Mouse (Mus musculus): ENCODE measurements around the gene Tcap. TPM values are rescaled to one million over a fixed set of nuclear protein-coding genes. Genes with fewer than 3 reads are reported as not detected.

Tcap gene
- total and polyA plus RNA-seq, 3 experiments = 1,095 to 3,136 (median 1,827) TPM

GRCm38 (mm10) chr11:98352272-98352990, 31.2 kb upstream of the Tcap start:
- intact Hi-C loops (cut with DNase I) = no loop called here
- H3K79me2 ChIP-seq (replicated peaks; ENCODE audit: control insufficient read depth, insufficient read depth, low read length) = no peaks in the 10 kb centered on the region
- no peak overlapping the region for H3K4me3 ChIP-seq
- WGBS = 77% methylated on average over 18 of the region's 18 CpGs
- H3K36me3 ChIP-seq (ENCODE audit: control insufficient read depth, insufficient read depth, low read length) = no peaks in the 10 kb centered on the region
- peaks cover 8% of the 10 kb centered on the region for H3K27me3 ChIP-seq (ENCODE audit: control insufficient read depth, insufficient read depth, low read length)
- TF ChIP-seq EP300 (IDR thresholded peaks at IDR 0.05; ENCODE audit: insufficient read depth, low read depth, low read length) = no peak
- TF ChIP-seq POLR2A (IDR thresholded peaks at IDR 0.05; ENCODE audit: insufficient read depth, low read depth, low read length) = no peak
- no peak for TF ChIP-seq CTCF (IDR thresholded peaks at IDR 0.05)
- no peak for DNase-seq
- H3K9ac ChIP-seq (ENCODE audit: low read depth, low read length) = no peak overlapping the region
- H3K27ac ChIP-seq = no peak overlapping the region
- peaks cover 2% of the 10 kb centered on the region; the same call in 1 of the 2 replicates for H3K4me1 ChIP-seq (ENCODE audit: control insufficient read depth, insufficient read depth, low read length)

- Histone ChIP-seq H3K79me2 (replicated peaks; ENCODE audit: control insufficient read depth, insufficient read depth, low read length) (no peaks in the 10 kb centered on the region), H3K27me3 (ENCODE audit: control insufficient read depth, insufficient read depth, low read length) (peaks cover 3% of the 10 kb centered on the region)
- 54% methylated on average over 8 of the region's 8 CpGs for WGBS
Observed at GRCm38 (mm10) chr11:98353651-98354211, 29.9 kb upstream of the Tcap start.

GRCm38 (mm10) chr11:98354445-98354844, 29.2 kb upstream of the Tcap start:
- Histone ChIP-seq H3K36me3 (ENCODE audit: control insufficient read depth, insufficient read depth, low read length) (no peaks in the 10 kb centered on the region), H3K4me3 (no peak overlapping the region), H3K27ac (no peak overlapping the region), H3K9ac (ENCODE audit: low read depth, low read length) (no peak overlapping the region), H3K79me2 (replicated peaks; ENCODE audit: control insufficient read depth, insufficient read depth, low read length) (no peaks in the 10 kb centered on the region), H3K4me1 (ENCODE audit: control insufficient read depth, insufficient read depth, low read length) (peaks cover 9% of the 10 kb centered on the region), H3K27me3 (ENCODE audit: control insufficient read depth, insufficient read depth, low read length) (no peaks in the 10 kb centered on the region)
- TF ChIP-seq CTCF (IDR thresholded peaks at IDR 0.05) (no peak), POLR2A (IDR thresholded peaks at IDR 0.05; ENCODE audit: insufficient read depth, low read depth, low read length) (no peak), EP300 (IDR thresholded peaks at IDR 0.05; ENCODE audit: insufficient read depth, low read depth, low read length) (no peak)
- DNase-seq = no peak
- WGBS = 76% methylated on average over 14 of the region's 14 CpGs
- intact Hi-C loops (cut with DNase I) = no loop called here

More at GRCm38 (mm10) chr11:98353651-98354211, 29.9 kb upstream of the Tcap start:
- no peaks in the 10 kb centered on the region for H3K36me3 ChIP-seq (ENCODE audit: control insufficient read depth, insufficient read depth, low read length)
- intact Hi-C loops (cut with DNase I) = no loop called here
- peaks cover 4% of the 10 kb centered on the region for H3K4me1 ChIP-seq (ENCODE audit: control insufficient read depth, insufficient read depth, low read length)
- no peak overlapping the region for H3K4me3 ChIP-seq
- no peak overlapping the region for H3K9ac ChIP-seq (ENCODE audit: low read depth, low read length)
- no peak overlapping the region for H3K27ac ChIP-seq
- no peak for DNase-seq
- TF ChIP-seq CTCF (IDR thresholded peaks at IDR 0.05) (no peak), POLR2A (IDR thresholded peaks at IDR 0.05; ENCODE audit: insufficient read depth, low read depth, low read length) (no peak), EP300 (IDR thresholded peaks at IDR 0.05; ENCODE audit: insufficient read depth, low read depth, low read length) (no peak)

GRCm38 (mm10) chr11:98355732-98356299, 27.8 kb upstream of the Tcap start:
- TF ChIP-seq CTCF (IDR thresholded peaks at IDR 0.05) = peak; percentile 93
- TF ChIP-seq POLR2A (IDR thresholded peaks at IDR 0.05; ENCODE audit: insufficient read depth, low read depth, low read length) = no peak
- 10% methylated on average over 6 of the region's 6 CpGs for WGBS
- Histone ChIP-seq H3K27ac (no peak overlapping the region), H3K79me2 (replicated peaks; ENCODE audit: control insufficient read depth, insufficient read depth, low read length) (no peaks in the 10 kb centered on the region), H3K27me3 (ENCODE audit: control insufficient read depth, insufficient read depth, low read length) (no peaks in the 10 kb centered on the region), H3K4me3 (no peak overlapping the region), H3K9ac (ENCODE audit: low read depth, low read length) (no peak overlapping the region), H3K36me3 (ENCODE audit: control insufficient read depth, insufficient read depth, low read length) (no peaks in the 10 kb centered on the region), H3K4me1 (ENCODE audit: control insufficient read depth, insufficient read depth, low read length) (peaks cover 14% of the 10 kb centered on the region)
- intact Hi-C loops (cut with DNase I) = loop anchor here (5.0 kb wide), 1 partner anchor 101 kb away; no protein-coding TSS in a partner anchor
- DNase-seq = peak in 1 of 2 experiments; percentile 40

GRCm38 (mm10) chr11:98356625-98357394, 26.8 kb upstream of the Tcap start:
- no peak overlapping the region for H3K4me3 ChIP-seq
- 51% methylated on average over 7 of the region's 7 CpGs for WGBS
- intact Hi-C loops (cut with DNase I) = loop anchor here (5.0 kb wide), 1 partner anchor 100 kb away; no protein-coding TSS in a partner anchor
- DNase-seq = no peak
- peaks cover 14% of the 10 kb centered on the region for H3K4me1 ChIP-seq (ENCODE audit: control insufficient read depth, insufficient read depth, low read length)
- no peak overlapping the region for H3K9ac ChIP-seq (ENCODE audit: low read depth, low read length)
- H3K27me3 ChIP-seq (ENCODE audit: control insufficient read depth, insufficient read depth, low read length) = no peaks in the 10 kb centered on the region
- no peaks in the 10 kb centered on the region for H3K79me2 ChIP-seq (replicated peaks; ENCODE audit: control insufficient read depth, insufficient read depth, low read length)
- peak overlapping the region; percentile 88 for H3K27ac ChIP-seq
- no peaks in the 10 kb centered on the region for H3K36me3 ChIP-seq (ENCODE audit: control insufficient read depth, insufficient read depth, low read length)
- no peak for TF ChIP-seq EP300 (IDR thresholded peaks at IDR 0.05; ENCODE audit: insufficient read depth, low read depth, low read length)
- no peak for TF ChIP-seq POLR2A (IDR thresholded peaks at IDR 0.05; ENCODE audit: insufficient read depth, low read depth, low read length)
- TF ChIP-seq CTCF (IDR thresholded peaks at IDR 0.05) = no peak

Data from heart, adult 2 months (tissue).